Mouse (Mus musculus): ENCODE measurements around the gene Mt4. TPM values are rescaled to one million over a fixed set of nuclear protein-coding genes. Genes with fewer than 3 reads are reported as not detected.
A peak's percentile ranks its signal among the peaks of the same experiment; 100 is the strongest.
"Not testable (repeated sequence)": the region's sequence is repeated elsewhere in the genome, so short reads cannot be mapped to it uniquely, and the experiment has no call there.

The Mt4 gene
- total RNA-seq, 1 experiment from 2014 or later = not detected

DNA sequence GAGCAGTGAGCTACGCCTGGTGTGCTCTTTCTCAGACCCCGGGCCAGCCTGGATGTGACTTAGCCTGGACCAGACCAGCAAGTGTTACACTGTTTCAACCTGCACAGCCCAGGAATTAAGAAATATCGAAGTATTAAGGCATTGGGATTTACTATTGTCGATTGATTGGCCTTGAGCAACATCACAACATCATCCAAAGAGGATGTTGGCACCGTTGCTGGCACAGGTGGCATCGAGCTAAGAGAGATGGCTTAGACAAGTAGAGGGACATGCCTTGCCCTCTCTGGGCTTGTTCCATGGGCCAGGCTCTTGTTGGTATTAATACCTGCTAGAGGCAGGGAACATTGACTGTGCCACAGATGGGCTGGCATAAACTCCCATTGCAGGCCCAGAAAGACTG lies 1.4 kb upstream of the Mt4 start:
- no peak for DNase-seq

DNA sequence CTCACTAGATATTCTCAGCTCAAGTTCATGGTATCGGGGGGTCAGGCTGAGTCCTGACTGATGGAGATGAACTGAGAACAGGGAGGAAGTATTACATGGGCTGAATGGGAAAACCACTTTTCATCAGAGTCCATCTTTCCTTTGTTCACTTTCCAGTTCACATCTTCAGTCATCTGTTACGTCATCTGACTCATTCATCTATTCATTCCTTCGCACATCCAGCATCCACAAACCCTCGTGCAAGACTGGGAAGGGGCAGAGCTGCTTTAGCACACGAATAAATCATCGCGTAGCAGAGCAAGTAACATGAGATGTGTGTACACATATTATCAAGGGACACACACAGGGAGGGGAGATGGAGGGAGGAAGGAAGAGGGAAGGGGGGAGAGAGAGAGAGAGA lies 805 bp upstream of the Mt4 start:
- DNase-seq = no peak

- DNase-seq = peak; percentile 9
Observed at GRCm38 (mm10) chr8:94140266-94140795, 3.3 kb downstream of the Mt4 start.

GRCm38 (mm10) chr8:94148236-94148635 lies 11.2 kb downstream of the Mt4 start:
- DNase-seq = no peak

- no peak for DNase-seq
Observed at GRCm38 (mm10) chr8:94150925-94151324, 13.9 kb downstream of the Mt4 start.

GRCm38 (mm10) chr8:94152513-94153300 lies 15.7 kb downstream of the Mt4 start, which contains the start of gene Mt3:
Gene Mt3, plus strand, starts transcription at chr8:94152607.
- peak; percentile 64 for DNase-seq

DNA sequence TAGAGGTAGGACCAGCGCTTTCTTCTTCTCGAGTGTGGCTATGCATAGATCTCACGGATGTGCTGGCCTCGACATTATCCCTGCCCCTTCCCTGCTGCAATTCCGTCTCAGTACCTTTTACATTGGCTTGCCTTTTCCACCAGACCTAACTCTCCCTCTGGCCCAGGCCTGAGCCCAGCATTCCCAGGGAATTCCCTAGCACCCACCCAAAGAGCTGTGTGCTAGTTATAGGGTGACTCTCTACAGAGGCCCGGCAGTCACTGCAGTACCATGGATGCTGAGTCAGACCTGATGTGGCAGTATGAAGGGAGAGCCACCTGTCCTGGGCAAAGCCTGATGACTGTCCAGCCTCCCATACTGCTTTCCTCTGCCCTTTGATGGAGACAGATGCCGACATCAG lies 16.5 kb downstream of the Mt4 start:
- DNase-seq = no peak

GRCm38 (mm10) chr8:94154537-94154936 lies 17.5 kb downstream of the Mt4 start:
- no peak for DNase-seq

GRCm38 (mm10) chr8:94156092-94156491 lies 19.1 kb downstream of the Mt4 start:
- DNase-seq = no peak

DNA sequence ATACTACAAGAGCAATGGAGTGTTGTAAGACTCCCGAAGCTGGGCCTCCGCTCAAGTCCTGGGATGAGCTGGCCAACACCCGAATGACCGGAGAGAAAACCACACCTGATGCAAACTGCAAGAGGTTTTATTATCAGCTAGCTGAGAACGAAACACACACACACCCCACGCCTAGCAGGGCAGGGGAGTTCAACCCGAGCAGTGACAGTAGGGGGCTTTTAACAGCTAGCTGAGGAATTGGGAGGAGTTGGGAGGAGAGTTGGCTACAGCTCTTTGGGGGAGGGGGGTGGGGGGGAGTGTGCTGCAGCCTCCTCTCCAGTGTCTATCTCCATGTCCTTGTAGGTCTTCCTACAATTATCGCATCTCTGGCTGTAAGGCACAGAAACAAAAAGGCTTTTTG lies 28.8 kb downstream of the Mt4 start:
- DNase-seq = not testable (repeated sequence)

- peak; percentile 93 for DNase-seq
Observed at GRCm38 (mm10) chr8:94167244-94167643, 30.2 kb downstream of the Mt4 start.

DNA sequence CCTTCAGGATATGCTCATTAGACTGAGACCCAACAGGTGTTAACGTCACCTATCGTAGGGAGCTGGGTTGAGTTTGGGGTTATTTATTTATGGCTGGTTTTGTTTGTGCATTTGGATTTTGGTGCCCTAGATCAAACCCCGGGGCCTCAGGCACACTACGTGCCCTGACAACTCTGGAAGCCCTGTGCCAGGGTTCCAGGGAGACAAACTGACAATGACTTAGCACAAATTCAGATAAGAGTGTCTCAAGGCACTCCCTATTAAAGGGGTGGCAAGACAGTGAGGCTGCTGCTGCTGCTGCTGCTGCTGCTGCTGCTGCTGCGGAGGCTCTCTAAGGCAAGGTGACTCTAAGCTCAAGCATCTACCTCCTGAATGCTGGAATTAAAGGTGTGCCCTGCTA lies 32.5 kb downstream of the Mt4 start:
- DNase-seq = no peak

- peak; percentile 74 for DNase-seq
Observed at GRCm38 (mm10) chr8:94171321-94171755, 34.3 kb downstream of the Mt4 start.

- peak; percentile 94 for DNase-seq
Observed at GRCm38 (mm10) chr8:94172075-94172808, 35.2 kb downstream of the Mt4 start, which contains the start of gene Mt2. Gene Mt2, plus strand, starts transcription at chr8:94172664.

GRCm38 (mm10) chr8:94172809-94173732 lies 36.1 kb downstream of the Mt4 start:
- no peak for DNase-seq

DNA sequence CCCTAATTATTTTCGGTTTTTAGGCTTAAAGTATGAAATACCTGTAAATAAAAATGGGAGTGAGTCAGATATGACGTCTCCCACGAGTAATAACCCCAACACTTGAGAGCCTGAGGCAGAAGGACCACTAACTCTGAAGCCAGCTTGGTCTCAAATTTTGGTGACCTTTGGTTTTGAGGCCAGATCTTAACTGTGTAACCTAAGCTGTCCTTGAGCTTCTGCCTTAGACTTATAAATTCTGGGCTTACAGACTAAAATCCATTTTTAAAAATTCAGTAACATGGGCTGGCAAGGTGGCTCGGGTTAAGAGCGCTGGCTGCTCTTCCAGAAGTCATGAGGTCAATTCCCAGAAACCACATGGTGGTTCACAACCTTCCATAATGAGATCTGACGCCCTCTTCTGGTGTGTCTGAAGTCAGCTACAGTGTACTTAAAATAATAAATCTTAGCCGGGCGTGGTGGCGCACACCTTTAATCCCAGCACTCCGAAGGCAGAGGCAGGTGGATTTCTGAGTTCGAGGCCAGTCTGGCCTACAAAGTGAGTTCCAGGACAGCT lies 36.9 kb downstream of the Mt4 start:
- DNase-seq = no peak

- DNase-seq = no peak
Observed at GRCm38 (mm10) chr8:94174619-94175213, 37.7 kb downstream of the Mt4 start.

- no peak for DNase-seq
Observed at GRCm38 (mm10) chr8:94177716-94178390, 40.9 kb downstream of the Mt4 start.

GRCm38 (mm10) chr8:94178857-94179712 lies 42.1 kb downstream of the Mt4 start, which contains the start of gene Mt1:
Gene Mt1, plus strand, starts transcription at chr8:94179082.
- DNase-seq = peak; percentile 98

Measured in adrenal gland, postnatal 14 days (tissue).